Mouse (Mus musculus): ENCODE data around the gene Stat2.
"Not testable (repeated sequence)": the region's sequence is repeated elsewhere in the genome, so short reads cannot be mapped to it uniquely, and the experiment has no call there.

GRCm38 (mm10) chr10:128275374-128275773 is 5.0 kb downstream of the Stat2 start:
- TF ChIP-seq GATA1 (IDR thresholded peaks at IDR 0.05; ENCODE audit: borderline replicate concordance, low read length); FLI1 (IDR thresholded peaks at IDR 0.05; ENCODE audit: low read length): not testable (repeated sequence)

All from megakaryocyte, embryonic 14.5 days (primary cell).